Mouse (Mus musculus) left cerebral cortex, adult 2 months (tissue): Measurements from ENCODE around the gene Mfsd10. TPM values are rescaled to one million over a fixed set of nuclear protein-coding genes. Genes with fewer than 3 reads are reported as not detected.

Experiments used
- DNase-seq, 2 experiments: peaks; one replicate each; pipeline ENCODE4 v3.0.0; 2021 to 2022; ENCODE audit warnings: low spot score in 2 of 2, mixed read lengths in 1 of 2; ENCODE audit errors: extremely low spot score in 1 of 2
- H3K27ac ChIP-seq: fragments of 200-600 bp; 2 replicates; pipeline ENCODE4 v1.8.1; 2022
- H3K4me3 ChIP-seq: fragments of 200-600 bp; 2 replicates; pipeline ENCODE4 v1.8.1; 2022
- CTCF ChIP-seq: fragments of 200-600 bp; IDR thresholded peaks from 2 replicates; pipeline ENCODE4 v1.8.1; 2022; ENCODE audit warnings: antibody characterized with exemption, mild to moderate bottlenecking, moderate library complexity
- intact Hi-C: fragments of 180-260 bp; cut with DNase I; formaldehyde crosslinking; loops from one replicate; pipeline ENCODE4 v1.15.1; 2025
- long read RNA-seq, 2 experiments: library from polyadenylated mRNA; stranded (forward); transcript quantifications; one replicate each; pipeline ENCODE4 v2.0.0; 2021; ENCODE audit warnings: borderline mapping rate in 2 of 2
- total RNA-seq, 2 experiments: library from RNA; stranded (reverse); gene quantifications; 2 replicates each; pipeline ENCODE4 v1.2.3; 2021

Gene Mfsd10
- 10 to 100 TPM; 40.8 to 54.4 TPM for total RNA-seq
- long read RNA-seq, experiment 1, partial matches to known transcripts, result 3 of 27 reads
- long read RNA-seq, experiment 1, other reads (novel, unspliced or antisense), result 20 of 27 reads
- long read RNA-seq, experiment 2, partial matches to known transcripts, result 1 of 36 reads
- long read RNA-seq, experiment 2, other reads (novel, unspliced or antisense), result 32 of 36 reads

- peak; percentile 71 to 77 for DNase-seq
- Histone ChIP-seq H3K27ac (peak within 1 kb of the TSS; percentile 87), H3K4me3 (peak within 1 kb of the TSS; percentile 85)
- TF ChIP-seq CTCF, result peak; percentile 42
- intact Hi-C loops, result loop anchor here (2.0 to 5.0 kb wide), 2 partner anchors 112 to 264 kb away; partner anchors contain the start of gene Sh3bp2
Observed at GRCm38 (mm10) chr5:34636481-34637287, at the start of gene Mfsd10. Gene Mfsd10 (minus strand): TSS chr5:34637212.

GRCm38 (mm10) chr5:34670280-34670679, 33.3 kb upstream of the Mfsd10 start:
- TF ChIP-seq CTCF, result peak; percentile 40
- no peak overlapping the region for H3K27ac ChIP-seq
- intact Hi-C loops, result loop anchor here (5.0 kb wide), 2 partner anchors 87 to 372 kb away; partner anchors contain the start of gene Hgfac
- no peak for DNase-seq
- H3K4me3 ChIP-seq, result no peak overlapping the region

GRCm38 (mm10) chr5:34669493-34669892, 32.5 kb upstream of the Mfsd10 start:
- Histone ChIP-seq H3K4me3 (no peak overlapping the region), H3K27ac (no peak overlapping the region)
- DNase-seq, result no peak
- peak; percentile 22 for TF ChIP-seq CTCF
- intact Hi-C loops, result no loop called here

GRCm38 (mm10) chr5:34663231-34663630, 26.2 kb upstream of the Mfsd10 start:
- H3K27ac ChIP-seq, result no peak overlapping the region
- no peak overlapping the region for H3K4me3 ChIP-seq
- TF ChIP-seq CTCF, result no peak
- intact Hi-C loops, result no loop called here
- DNase-seq, result no peak

- no peak overlapping the region for H3K27ac ChIP-seq
- no peak; the same call in 1 of the 2 replicates for TF ChIP-seq CTCF
- no peak for DNase-seq
- intact Hi-C loops, result no loop called here
- H3K4me3 ChIP-seq, result no peak overlapping the region
Observed at GRCm38 (mm10) chr5:34661909-34662308, 24.9 kb upstream of the Mfsd10 start.

GRCm38 (mm10) chr5:34660591-34661130, 23.6 kb upstream of the Mfsd10 start:
- H3K4me3 ChIP-seq, result peak overlapping the region; percentile 78
- intact Hi-C loops, result loop anchor here (1.0 kb wide), 1 partner anchor 101 kb away; the partner anchor contains the start of gene Htt
- H3K27ac ChIP-seq, result peak overlapping the region; percentile 74
- DNase-seq, result peak in 1 of 2 experiments; percentile 21
- TF ChIP-seq CTCF, result no peak

- H3K4me3 ChIP-seq, result peak within 1 kb of the TSS; percentile 78
- DNase-seq, result peak; percentile 99
- intact Hi-C loops, result loop anchor here (1.0 kb wide), 1 partner anchor 101 kb away; the partner anchor contains the start of gene Htt
- H3K27ac ChIP-seq, result peak within 1 kb of the TSS; percentile 74
- TF ChIP-seq CTCF, result peak; percentile 98
Observed at GRCm38 (mm10) chr5:34659686-34660590, 22.9 kb upstream of the Mfsd10 start, which contains the start of the genes Nop14 and Grk4. Gene Nop14 (minus strand): TSS chr5:34660148. Gene Grk4 (plus strand): TSS chr5:34660379.

- Histone ChIP-seq H3K4me3 (no peak overlapping the region), H3K27ac (no peak overlapping the region)
- no peak for DNase-seq
- intact Hi-C loops, result no loop called here
- no peak for TF ChIP-seq CTCF
Observed at GRCm38 (mm10) chr5:34657556-34657955, 20.5 kb upstream of the Mfsd10 start.

GRCm38 (mm10) chr5:34654881-34655280, 17.9 kb upstream of the Mfsd10 start:
- DNase-seq, result no peak
- intact Hi-C loops, result no loop called here
- Histone ChIP-seq H3K27ac (no peak overlapping the region), H3K4me3 (no peak overlapping the region)
- no peak for TF ChIP-seq CTCF

- Histone ChIP-seq H3K27ac (no peak overlapping the region), H3K4me3 (no peak overlapping the region)
- intact Hi-C loops, result no loop called here
- DNase-seq, result no peak
- TF ChIP-seq CTCF, result no peak
Observed at GRCm38 (mm10) chr5:34652961-34653360, 15.9 kb upstream of the Mfsd10 start.

GRCm38 (mm10) chr5:34647581-34647980, 10.6 kb upstream of the Mfsd10 start:
- Histone ChIP-seq H3K27ac (no peak overlapping the region), H3K4me3 (no peak overlapping the region)
- intact Hi-C loops, result loop anchor here (1.0 to 10.0 kb wide), 2 partner anchors 100 to 433 kb away; no protein-coding TSS in a partner anchor
- peak in 1 of 2 experiments; percentile 59 for DNase-seq
- peak; percentile 75 for TF ChIP-seq CTCF
